Mouse (Mus musculus): ENCODE data around the gene Taok2. TPM values are rescaled to one million over a fixed set of nuclear protein-coding genes. Genes with fewer than 3 reads are reported as not detected.

Taok2 gene
- total and polyA plus RNA-seq, 2 experiments from 2014 or later: 43.7 to 143 TPM

DNA sequence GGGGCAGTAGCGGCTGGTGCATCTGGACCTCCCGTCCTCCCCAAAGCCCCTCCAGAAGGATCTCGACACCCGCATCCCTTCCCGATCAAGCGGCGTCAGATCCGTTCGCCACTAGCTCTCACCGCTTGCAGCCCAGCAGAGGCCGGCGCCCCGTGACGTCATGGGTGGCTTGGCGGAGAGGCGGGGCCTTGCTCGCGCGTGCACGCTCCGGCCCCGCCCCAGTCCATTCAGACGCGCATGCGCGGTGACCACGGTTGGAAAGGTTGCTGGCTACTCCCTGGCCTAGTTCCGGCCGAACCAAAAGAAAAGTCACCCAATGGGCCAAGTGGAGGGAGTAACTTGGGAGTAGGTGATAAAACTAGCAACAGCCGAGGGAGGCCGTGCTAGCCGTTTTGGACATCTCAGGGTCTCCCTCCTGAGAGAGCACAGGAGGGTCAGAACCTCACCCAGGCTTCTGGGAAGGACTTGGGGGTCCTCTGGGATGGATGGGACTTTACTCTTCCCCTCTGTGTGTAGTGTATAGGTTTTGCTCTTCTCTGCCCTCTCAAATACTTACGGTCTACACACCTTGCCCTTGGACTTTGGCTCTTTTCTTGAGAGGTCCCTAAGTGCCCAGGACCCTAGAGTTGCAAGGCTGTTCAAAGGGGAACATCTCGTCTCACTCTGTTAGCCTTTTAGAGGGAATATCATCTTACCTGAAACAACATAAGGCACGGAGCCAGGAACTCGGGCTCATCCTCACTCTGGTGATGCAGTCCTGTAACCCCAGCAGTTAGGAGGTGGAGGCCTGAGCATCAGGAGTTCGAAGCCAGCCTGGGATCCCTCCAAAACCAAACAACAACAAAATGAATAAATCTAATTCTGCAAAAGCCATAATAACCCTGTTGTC lies 13.8 kb upstream of the Taok2 start:
- DNase-seq (ENCODE audit: low spot score): peak; percentile 97
- Histone ChIP-seq H3K4me1 (ENCODE audit: insufficient read depth, low read length) (peaks cover 9% of the 10 kb centered on the region; the same call in 1 of the 2 replicates), H3K9me3 (ENCODE audit: low read length) (no peaks in the 10 kb centered on the region), H3K27me3 (ENCODE audit: insufficient read depth, low read length) (no peaks in the 10 kb centered on the region), H3K27ac (peak overlapping the region; percentile 84), H3K4me3 (ENCODE audit: low read length) (peak overlapping the region; percentile 48), H3K36me3 (ENCODE audit: insufficient read depth, low read length) (no peaks in the 10 kb centered on the region), H3K4me2 (ENCODE audit: low read depth, low read length) (peak overlapping the region; percentile 71), H3K9ac (replicated peaks; ENCODE audit: low read length) (peak overlapping the region; percentile 69)
- TF ChIP-seq CTCF (IDR thresholded peaks at IDR 0.05; ENCODE audit: low read depth): no peak
- peak; percentile 97 for ATAC-seq
- 12% methylated on average over 37 of the region's 37 CpGs for WGBS

DNA sequence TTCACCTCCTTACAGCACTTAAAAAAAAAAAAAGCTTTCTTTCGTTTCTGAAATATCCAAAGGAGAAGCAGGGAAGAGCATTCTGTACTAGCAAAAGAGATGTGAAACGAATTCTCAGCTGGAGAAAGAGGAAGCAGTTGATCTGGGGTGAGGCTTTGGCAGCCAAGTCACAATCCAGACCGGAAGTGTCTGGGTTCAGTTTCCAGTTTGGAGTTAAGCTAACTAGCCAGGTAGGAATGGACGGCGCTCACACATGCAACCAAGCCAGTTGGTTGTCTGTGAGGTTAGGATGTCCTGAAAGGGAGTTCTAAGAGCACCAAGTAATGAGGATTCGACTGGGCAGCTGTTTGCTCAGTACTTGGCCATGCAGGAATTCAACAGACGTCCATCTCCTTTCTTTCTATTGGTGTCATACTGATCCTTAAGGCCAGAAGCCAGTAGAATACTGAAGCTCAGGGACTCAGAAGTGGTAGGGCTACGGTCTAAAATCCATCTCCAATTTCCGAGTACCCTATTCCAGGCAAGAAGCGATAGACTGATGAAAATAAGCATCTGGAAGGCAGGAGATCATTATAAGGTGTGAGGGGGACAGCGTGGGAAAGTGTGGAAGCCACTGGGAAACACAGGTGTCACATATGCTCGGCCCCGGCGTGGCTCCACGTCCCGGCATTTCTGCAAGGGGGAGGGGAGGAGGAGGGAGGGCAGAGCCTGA lies 13.0 kb upstream of the Taok2 start:
- H3K4me1 ChIP-seq (ENCODE audit: insufficient read depth, low read length): peaks cover 9% of the 10 kb centered on the region; the same call in 1 of the 2 replicates
- peak overlapping the region; percentile 69 for H3K9ac ChIP-seq (replicated peaks; ENCODE audit: low read length)
- peak overlapping the region; percentile 84 for H3K27ac ChIP-seq
- H3K27me3 ChIP-seq (ENCODE audit: insufficient read depth, low read length): no peaks in the 10 kb centered on the region
- no peak for TF ChIP-seq CTCF (IDR thresholded peaks at IDR 0.05; ENCODE audit: low read depth)
- H3K9me3 ChIP-seq (ENCODE audit: low read length): no peaks in the 10 kb centered on the region
- no peaks in the 10 kb centered on the region for H3K36me3 ChIP-seq (ENCODE audit: insufficient read depth, low read length)
- DNase-seq (ENCODE audit: low spot score) (peak; percentile 25), ATAC-seq (no peak; the same call in none of the 2 replicates)
- peak overlapping the region; percentile 71 for H3K4me2 ChIP-seq (ENCODE audit: low read depth, low read length)
- peak overlapping the region; percentile 48 for H3K4me3 ChIP-seq (ENCODE audit: low read length)
- WGBS: 22% methylated on average over 15 of the region's 16 CpGs

GRCm38 (mm10) chr7:126896912-126897311 lies 12.4 kb upstream of the Taok2 start:
- DNase-seq (ENCODE audit: low spot score) (no peak), ATAC-seq (no peak)
- Histone ChIP-seq H3K9ac (replicated peaks; ENCODE audit: low read length) (peak overlapping the region; percentile 69; the same call in 1 of the 2 replicates), H3K4me3 (ENCODE audit: low read length) (no peak overlapping the region), H3K9me3 (ENCODE audit: low read length) (no peaks in the 10 kb centered on the region), H3K27me3 (ENCODE audit: insufficient read depth, low read length) (no peaks in the 10 kb centered on the region), H3K4me2 (ENCODE audit: low read depth, low read length) (peak overlapping the region; percentile 71), H3K36me3 (ENCODE audit: insufficient read depth, low read length) (no peaks in the 10 kb centered on the region), H3K4me1 (ENCODE audit: insufficient read depth, low read length) (peaks cover 9% of the 10 kb centered on the region; the same call in 1 of the 2 replicates), H3K27ac (peak overlapping the region; percentile 84; the same call in 1 of the 2 replicates)
- TF ChIP-seq CTCF (IDR thresholded peaks at IDR 0.05; ENCODE audit: low read depth): no peak
- 91% methylated on average over 5 of the region's 5 CpGs for WGBS

GRCm38 (mm10) chr7:126888852-126889251 lies 4.3 kb upstream of the Taok2 start:
- peak; percentile 51 for TF ChIP-seq CTCF (IDR thresholded peaks at IDR 0.05; ENCODE audit: low read depth)
- no peak for ATAC-seq

GRCm38 (mm10) chr7:126887281-126887680 lies 2.8 kb upstream of the Taok2 start:
- Histone ChIP-seq H3K9me3 (ENCODE audit: low read length) (no peaks in the 10 kb centered on the region), H3K4me2 (ENCODE audit: low read depth, low read length) (no peak overlapping the region), H3K27ac (no peak overlapping the region), H3K4me1 (ENCODE audit: insufficient read depth, low read length) (peaks cover 7% of the 10 kb centered on the region; the same call in 1 of the 2 replicates), H3K36me3 (ENCODE audit: insufficient read depth, low read length) (peaks cover 6% of the 10 kb centered on the region; the same call in 1 of the 2 replicates), H3K4me3 (ENCODE audit: low read length) (no peak overlapping the region), H3K27me3 (ENCODE audit: insufficient read depth, low read length) (no peaks in the 10 kb centered on the region), H3K9ac (replicated peaks; ENCODE audit: low read length) (no peak overlapping the region)
- DNase-seq (ENCODE audit: low spot score) (no peak), ATAC-seq (no peak)
- WGBS: 91% methylated on average over 5 of the region's 5 CpGs
- no peak for TF ChIP-seq CTCF (IDR thresholded peaks at IDR 0.05; ENCODE audit: low read depth)

More at GRCm38 (mm10) chr7:126888852-126889251, 4.3 kb upstream of the Taok2 start:
- Histone ChIP-seq H3K9ac (replicated peaks; ENCODE audit: low read length) (no peak overlapping the region), H3K4me1 (ENCODE audit: insufficient read depth, low read length) (no peaks in the 10 kb centered on the region), H3K36me3 (ENCODE audit: insufficient read depth, low read length) (peaks cover 6% of the 10 kb centered on the region; the same call in 1 of the 2 replicates), H3K4me3 (ENCODE audit: low read length) (no peak overlapping the region), H3K27ac (no peak overlapping the region), H3K27me3 (ENCODE audit: insufficient read depth, low read length) (no peaks in the 10 kb centered on the region), H3K4me2 (ENCODE audit: low read depth, low read length) (no peak overlapping the region), H3K9me3 (ENCODE audit: low read length) (no peaks in the 10 kb centered on the region)
- no peak for DNase-seq (ENCODE audit: low spot score)
- WGBS: 54% methylated on average over 7 of the region's 7 CpGs

- DNase-seq (ENCODE audit: low spot score): no peak
- Histone ChIP-seq H3K27me3 (ENCODE audit: insufficient read depth, low read length) (no peaks in the 10 kb centered on the region), H3K27ac (peak overlapping the region; percentile 98), H3K4me2 (ENCODE audit: low read depth, low read length) (peak overlapping the region; percentile 84), H3K36me3 (ENCODE audit: insufficient read depth, low read length) (peaks cover 11% of the 10 kb centered on the region; the same call in 1 of the 2 replicates), H3K9ac (replicated peaks; ENCODE audit: low read length) (peak overlapping the region; percentile 92), H3K4me1 (ENCODE audit: insufficient read depth, low read length) (peaks cover 21% of the 10 kb centered on the region), H3K9me3 (ENCODE audit: low read length) (no peaks in the 10 kb centered on the region), H3K4me3 (ENCODE audit: low read length) (peak overlapping the region; percentile 74)
- under 1% methylated on average over 15 of the region's 15 CpGs for WGBS
- no peak for TF ChIP-seq CTCF (IDR thresholded peaks at IDR 0.05; ENCODE audit: low read depth)
- ATAC-seq: no peak
Measured at GRCm38 (mm10) chr7:126883731-126884181, 747 bp downstream of the Taok2 start.

All from hindbrain, postnatal 0 days (tissue).